In the genomic region with DNA sequence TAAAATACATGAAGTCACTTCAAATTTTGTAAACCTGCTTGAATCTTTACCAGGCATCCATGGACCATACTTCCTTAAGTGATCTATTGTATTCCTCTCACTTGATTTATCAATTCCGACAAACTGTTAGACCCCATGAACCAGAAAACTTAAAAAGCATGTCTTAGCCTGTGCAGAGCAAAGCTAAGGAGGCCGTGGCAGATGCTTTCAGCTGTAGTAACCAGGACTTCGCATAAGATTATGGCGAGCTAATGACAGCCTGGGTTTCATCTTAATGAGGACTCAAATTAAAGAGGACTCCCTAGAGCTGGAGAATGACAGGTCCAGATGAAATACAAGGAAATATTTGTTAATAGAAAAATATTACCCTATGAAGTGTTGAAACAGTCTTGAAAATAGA, we compare ENCODE assay signal across 28 mouse cellular contexts.
DNase-seq lines count a peak whose midpoint lies in the region; ATAC-seq and TF ChIP-seq lines count a peak whose summit lies in the region.
"Had no signal": no experiment of that assay in that cellular context is flagged by ENCODE, and none has a peak within 500 bp of the region (broad histone marks: within the 10 kb centered on the region; RNA-seq: fewer than 3 reads in every experiment).

No protein-coding gene starts in this region.

- H3K27me3 ChIP-seq in embryonic facial prominence, embryonic 14.5 days (replicated peaks; ENCODE audit: control insufficient read depth, insufficient read depth, low read length): no peaks in the 10 kb centered on the region
- H3K27me3 ChIP-seq in embryonic facial prominence, embryonic 10.5 days (replicated peaks; ENCODE audit: low read depth, poor library complexity, severe bottlenecking): peaks cover 7% of the 10 kb centered on the region; the same call in 1 of the 2 replicates
- H3K27me3 ChIP-seq: CH12.LX; embryonic facial prominence, embryonic 12.5 days; embryonic facial prominence, embryonic 15.5 days; forebrain, embryonic 12.5 days had no signal

- H3K4me1 ChIP-seq in embryonic facial prominence, embryonic 14.5 days (ENCODE audit: control insufficient read depth, insufficient read depth, low read length): peaks cover 11% of the 10 kb centered on the region; the same call in 1 of the 2 replicates
- H3K4me1 ChIP-seq in embryonic facial prominence, embryonic 10.5 days: peaks cover 31% of the 10 kb centered on the region

- no peak overlapping the region for H3K9ac ChIP-seq in embryonic facial prominence, embryonic 14.5 days (ENCODE audit: low read depth, low read length)
- H3K9ac ChIP-seq: embryonic facial prominence, embryonic 12.5 days; embryonic facial prominence, embryonic 15.5 days; forebrain, embryonic 12.5 days had no signal

- H3K4me3 ChIP-seq in embryonic facial prominence, embryonic 14.5 days (ENCODE audit: low read depth, low read length): no peak overlapping the region
- H3K4me3 ChIP-seq in embryonic facial prominence, embryonic 10.5 days: no peak overlapping the region
- H3K4me3 ChIP-seq: embryonic facial prominence, embryonic 12.5 days; embryonic facial prominence, embryonic 15.5 days; erythroblast, embryonic 14.5 days; forebrain, embryonic 10.5 days; forebrain, embryonic 12.5 days had no signal

- no peak overlapping the region for H3K4me2 ChIP-seq in embryonic facial prominence, embryonic 14.5 days (ENCODE audit: low read depth, low read length)
- H3K4me2 ChIP-seq: embryonic facial prominence, embryonic 12.5 days; embryonic facial prominence, embryonic 15.5 days; forebrain, embryonic 12.5 days had no signal

- no peaks in the 10 kb centered on the region for H3K9me3 ChIP-seq in embryonic facial prominence, embryonic 14.5 days (ENCODE audit: control insufficient read depth, low read length)
- H3K9me3 ChIP-seq in embryonic facial prominence, embryonic 10.5 days: no peaks in the 10 kb centered on the region
- H3K9me3 ChIP-seq: embryonic facial prominence, embryonic 12.5 days; embryonic facial prominence, embryonic 15.5 days; forebrain, embryonic 10.5 days; forebrain, embryonic 12.5 days; G1E had no signal

- peak; percentile 49 for DNase-seq in embryonic facial prominence, embryonic 14.5 days (ENCODE audit: low spot score)
- DNase-seq in embryonic facial prominence, embryonic 10.5 days (ENCODE audit: low spot score): no peak
- DNase-seq in brain, embryonic 14.5 days (ENCODE audit: low read depth): peak; percentile 57
- peak; percentile 63 for DNase-seq in retina, postnatal 1 day
- no peak for DNase-seq in kidney, adult 8-10 months
- DNase-seq: adrenal gland, adult 8-10 months; adrenal gland, postnatal 14 days; adrenal gland, postnatal 36 days; B cell, adult 2 months; cerebellum, adult 11 months; cerebellum, adult 18-20 months; cerebellum, adult 8-10 months; cerebellum, adult 9-11 months; cerebellum, postnatal 14 days; cerebellum, postnatal 36 days; embryo, embryonic 11 days had no signal

- H3K36me3 ChIP-seq in embryonic facial prominence, embryonic 14.5 days (ENCODE audit: control insufficient read depth, insufficient read depth, low read length): no peaks in the 10 kb centered on the region
- no peaks in the 10 kb centered on the region for H3K36me3 ChIP-seq in embryonic facial prominence, embryonic 10.5 days (replicated peaks)
- H3K36me3 ChIP-seq: embryonic facial prominence, embryonic 12.5 days; embryonic facial prominence, embryonic 15.5 days; forebrain, embryonic 10.5 days; forebrain, embryonic 12.5 days; G1E had no signal

- no peak for TF ChIP-seq CTCF in brain, embryonic 14.5 days (IDR thresholded peaks at IDR 0.05; ENCODE audit: borderline replicate concordance, extremely low read depth, insufficient read depth, insufficient read length)

- no peak for ATAC-seq in embryonic facial prominence, embryonic 14.5 days (ENCODE audit: low read depth)
- ATAC-seq: activated CD4-positive, CD25-positive, alpha-beta regulatory T cell, adult 4 months; CD4-positive, CD25-positive, alpha-beta regulatory T cell, adult 4 months; forebrain, embryonic 14.5 days; forebrain, embryonic 16.5 days; Patski had no signal

- TF ChIP-seq POLR2A in brain, embryonic 14.5 days (IDR thresholded peaks at IDR 0.05; ENCODE audit: borderline replicate concordance, extremely low read depth, insufficient read depth, insufficient read length, poor library complexity, severe bottlenecking): no peak

- no peak overlapping the region for H3K27ac ChIP-seq in embryonic facial prominence, embryonic 14.5 days (replicated peaks; ENCODE audit: low read depth, low read length)
- H3K27ac ChIP-seq in embryonic facial prominence, embryonic 10.5 days (replicated peaks): no peak overlapping the region
- H3K27ac ChIP-seq: embryonic facial prominence, embryonic 12.5 days; embryonic facial prominence, embryonic 15.5 days; forebrain, embryonic 10.5 days; forebrain, embryonic 12.5 days had no signal

- 65% methylated on average over 4 of the region's 4 CpGs for WGBS in embryonic facial prominence, embryonic 14.5 days
- WGBS in embryonic facial prominence, embryonic 10.5 days: 80% methylated on average over 4 of the region's 4 CpGs

Comparison
In these comparisons a context has a peak if more than half of its experiments do, and no peak if none do; other contexts are left out.
1. DNase-seq: peak in embryonic facial prominence, embryonic 14.5 days (single experiment), brain, embryonic 14.5 days (single experiment) and retina, postnatal 1 day (single experiment); none in embryonic facial prominence, embryonic 10.5 days (single experiment) and kidney, adult 8-10 months (0 of 2).